Comparison of ENCODE assay signal across 8 mouse cellular contexts in the genomic region with DNA sequence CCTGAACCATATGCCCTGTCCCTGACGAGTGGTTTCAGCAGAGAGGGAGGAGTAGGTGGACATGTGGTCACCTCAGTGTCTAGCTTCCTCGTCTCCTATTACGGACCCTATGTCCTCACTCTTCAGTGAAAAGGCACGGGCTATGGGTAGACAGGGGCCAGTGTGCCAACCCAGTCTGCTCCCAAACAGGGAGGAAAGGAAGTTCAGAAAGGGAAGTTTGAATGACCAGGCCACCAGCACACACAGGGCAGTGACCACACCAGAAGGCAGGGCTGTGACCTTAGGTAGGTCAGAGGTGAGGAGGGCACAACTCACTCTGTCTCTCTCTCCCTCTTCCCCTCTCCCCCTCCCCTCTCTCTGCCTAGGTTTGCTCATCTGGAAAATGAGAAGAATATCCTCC. TPM values are rescaled to one million over a fixed set of nuclear protein-coding genes. Genes with fewer than 3 reads are reported as not detected.
DNase-seq lines count a peak whose midpoint lies in the region; ATAC-seq and TF ChIP-seq lines count a peak whose summit lies in the region.
"Had no signal": no experiment of that assay in that cellular context is flagged by ENCODE, and none has a peak within 500 bp of the region (broad histone marks: within the 10 kb centered on the region; RNA-seq: fewer than 3 reads in every experiment).

No protein-coding gene starts in this region.

- WGBS in forebrain, embryonic 16.5 days = 71% methylated on average over 4 of the region's 4 CpGs
- WGBS in liver, embryonic 15.5 days (ENCODE audit: insufficient replicate concordance) = 20% methylated on average over 4 of the region's 4 CpGs

- no peaks in the 10 kb centered on the region for H3K36me3 ChIP-seq in C2C12 (ENCODE audit: control insufficient read depth, insufficient read depth)
- peaks cover 22 to 30% of the 10 kb centered on the region in 2 experiments for H3K36me3 ChIP-seq in CH12.LX (replicated peaks in 1 of 2; ENCODE audit: control insufficient read depth in 1 of 2, insufficient read depth in 1 of 2, low read length in 1 of 2)
- no peaks in the 10 kb centered on the region for H3K36me3 ChIP-seq in forebrain, embryonic 16.5 days (ENCODE audit: control insufficient read depth, insufficient read depth)
- H3K36me3 ChIP-seq in liver, embryonic 15.5 days (replicated peaks) = no peaks in the 10 kb centered on the region; the same call in 1 of the 2 replicates

- no peak for ATAC-seq in forebrain, embryonic 16.5 days
- peak; percentile 19; the same call in 1 of the 2 replicates for ATAC-seq in liver, embryonic 15.5 days (ENCODE audit: insufficient read depth)
- peak; percentile 67 for ATAC-seq in neutrophil, adult 5-6 weeks (ENCODE audit: extremely low read depth, insufficient number of reproducible peaks, low FRiP score, poor library complexity, severe bottlenecking)

- no peaks in the 10 kb centered on the region for H3K79me2 ChIP-seq in C2C12 (ENCODE audit: control insufficient read depth, insufficient read depth)
- no peaks in the 10 kb centered on the region for H3K79me2 ChIP-seq in CH12.LX (replicated peaks; ENCODE audit: control insufficient read depth, extremely low read depth, insufficient read depth, poor library complexity, severe bottlenecking)

- no peaks in the 10 kb centered on the region for H3K79me3 ChIP-seq in C2C12 (ENCODE audit: low read depth)

- peak overlapping the region; percentile 83 for H3ac ChIP-seq in C2C12 (ENCODE audit: control insufficient read depth, insufficient read length, low read depth)

- H3K9me3 ChIP-seq in CH12.LX (replicated peaks; ENCODE audit: low read length) = no peaks in the 10 kb centered on the region
- H3K9me3 ChIP-seq in forebrain, embryonic 16.5 days (ENCODE audit: control insufficient read depth, low read length) = no peaks in the 10 kb centered on the region
- H3K9me3 ChIP-seq in liver, embryonic 15.5 days (replicated peaks) = no peaks in the 10 kb centered on the region

- H3K4me3 ChIP-seq in C2C12 (ENCODE audit: insufficient read depth, poor library complexity, severe bottlenecking) (peak overlapping the region; percentile 38), CH12.LX (replicated peaks in 1 of 3; ENCODE audit: low read depth in 2 of 3, low read length in 2 of 3, poor library complexity in 1 of 3) (peak overlapping the region; percentile 72 to 94 (median 82))
- H3K4me3 ChIP-seq in forebrain, embryonic 16.5 days (replicated peaks; ENCODE audit: low read length) = peak overlapping the region; percentile 61
- H3K4me3 ChIP-seq in liver, embryonic 15.5 days (replicated peaks) = peak overlapping the region; percentile 63

- H3K27ac ChIP-seq in CH12.LX (ENCODE audit: insufficient read depth, low read depth) = no peak overlapping the region
- no peak overlapping the region for H3K27ac ChIP-seq in forebrain, embryonic 16.5 days (ENCODE audit: low read length)
- no peak overlapping the region for H3K27ac ChIP-seq in liver, embryonic 15.5 days (replicated peaks)

- TF ChIP-seq POLR2A in CH12.LX (IDR thresholded peaks at IDR 0.05; ENCODE audit: low read depth, low read length) = no peak

- in situ Hi-C loops in CH12.LX (cut with MboI; ENCODE audit: low pct_ligation_motif_present, low pct_unique_long_range_greater_than_20kb, low sequenced_read_pairs) = no loop called here

- no peak for TF ChIP-seq RAD21 in CH12.LX (IDR thresholded peaks at IDR 0.05; ENCODE audit: low read depth, low read length)

- no peak for TF ChIP-seq EP300 in CH12.LX (IDR thresholded peaks at IDR 0.05; ENCODE audit: low read length)

- H3K4me1 ChIP-seq in CH12.LX (ENCODE audit: control insufficient read depth in 1 of 2, insufficient read depth in 2 of 2) = peaks cover 7 to 31% of the 10 kb centered on the region in 2 experiments
- peaks cover 5% of the 10 kb centered on the region for H3K4me1 ChIP-seq in forebrain, embryonic 16.5 days (replicated peaks; ENCODE audit: control insufficient read depth, insufficient read depth, low read length)
- H3K4me1 ChIP-seq in liver, embryonic 15.5 days (replicated peaks) = peaks cover 31% of the 10 kb centered on the region

- DNase-seq in CH12.LX (ENCODE audit: extremely low read depth) = no peak
- no peak for DNase-seq in cerebellum, adult 8-10 months
- DNase-seq in urinary bladder, postnatal 25 days (ENCODE audit: low spot score) = no peak

- TF ChIP-seq CTCF in C2C12 (IDR thresholded peaks at IDR 0.05; ENCODE audit: control insufficient read depth, insufficient read depth, insufficient read length) = no peak
- no peak for TF ChIP-seq CTCF in CH12.LX (conservative IDR thresholded peaks at IDR 0.05 in 1 of 2, IDR thresholded peaks at IDR 0.05 in 1 of 2; ENCODE audit: low read depth in 2 of 2, low read length in 2 of 2)

- H3K9ac ChIP-seq in CH12.LX (ENCODE audit: insufficient read depth, low read depth) = peak overlapping the region; percentile 87
- no peak overlapping the region for H3K9ac ChIP-seq in forebrain, embryonic 16.5 days (replicated peaks; ENCODE audit: low read depth, low read length)
- peak overlapping the region; percentile 47; the same call in 1 of the 2 replicates for H3K9ac ChIP-seq in liver, embryonic 15.5 days

- peak overlapping the region; percentile 84 for H3K4me2 ChIP-seq in CH12.LX (ENCODE audit: insufficient read depth, low read depth, poor library complexity, severe bottlenecking)
- peak overlapping the region; percentile 61 for H3K4me2 ChIP-seq in forebrain, embryonic 16.5 days (ENCODE audit: low read length)
- H3K4me2 ChIP-seq in liver, embryonic 15.5 days = peak overlapping the region; percentile 78

- H3K27me3 ChIP-seq in C2C12 (ENCODE audit: control insufficient read depth, insufficient read depth, insufficient read length) = no peaks in the 10 kb centered on the region
- peaks cover 6% of the 10 kb centered on the region for H3K27me3 ChIP-seq in CH12.LX (replicated peaks)
- H3K27me3 ChIP-seq in forebrain, embryonic 16.5 days (replicated peaks; ENCODE audit: control insufficient read depth, insufficient read depth, low read length) = no peaks in the 10 kb centered on the region
- no peaks in the 10 kb centered on the region for H3K27me3 ChIP-seq in liver, embryonic 15.5 days

- dilution Hi-C loops in CH12.LX (cut with MboI; ENCODE audit: extremely low pct_ligation_motif_present, extremely low pct_unique_long_range_greater_than_20kb, low sequenced_read_pairs) = no loop called here

TF ChIP-seq in C2C12, 6 proteins besides CTCF, POLR2A, EP300 and RAD21:
- TF ChIP-seq MYOG (IDR thresholded peaks at IDR 0.05; ENCODE audit: control insufficient read depth, extremely low read depth, insufficient read length) = no peak
- no peak for TF ChIP-seq FOSL1 (IDR thresholded peaks at IDR 0.05; ENCODE audit: insufficient read depth, low read length, poor library complexity, severe bottlenecking)
- TF ChIP-seq MYOD1 (IDR thresholded peaks at IDR 0.05; ENCODE audit: control insufficient read depth, insufficient read length, low read depth) = no peak
- TF ChIP-seq CEBPB (IDR thresholded peaks at IDR 0.05; ENCODE audit: low read depth) = no peak
- TF ChIP-seq USF1 (IDR thresholded peaks at IDR 0.05; ENCODE audit: low read depth) = no peak
- no peak for TF ChIP-seq MAX (IDR thresholded peaks at IDR 0.05)

TF ChIP-seq in CH12.LX, 34 proteins besides CTCF, POLR2A, EP300 and RAD21:
- TF ChIP-seq IRF4 (IDR thresholded peaks at IDR 0.05; ENCODE audit: low read depth, low read length) = no peak
- no peak for TF ChIP-seq HCFC1 (IDR thresholded peaks at IDR 0.05; ENCODE audit: low read depth, low read length)
- no peak for TF ChIP-seq E2F4 (IDR thresholded peaks at IDR 0.05; ENCODE audit: insufficient replicate concordance, low read depth, low read length)
- no peak for TF ChIP-seq CHD1 (IDR thresholded peaks at IDR 0.05; ENCODE audit: low read depth, low read length)
- no peak for TF ChIP-seq KAT2A (IDR thresholded peaks at IDR 0.05; ENCODE audit: insufficient replicate concordance, low read length)
- TF ChIP-seq RCOR1 (conservative IDR thresholded peaks at IDR 0.05; ENCODE audit: low read depth, low read length) = no peak
- no peak for TF ChIP-seq MXI1 (IDR thresholded peaks at IDR 0.05; ENCODE audit: low read depth, low read length)
- TF ChIP-seq CHD2 (IDR thresholded peaks at IDR 0.05; ENCODE audit: low read length) = no peak
- no peak for TF ChIP-seq TBP (conservative IDR thresholded peaks at IDR 0.05; ENCODE audit: low read depth, low read length)
- TF ChIP-seq JUN (IDR thresholded peaks at IDR 0.05; ENCODE audit: insufficient read depth, low read depth, low read length) = no peak
- TF ChIP-seq ZC3H11A (IDR thresholded peaks at IDR 0.05; ENCODE audit: low read depth, low read length) = no peak
- TF ChIP-seq UBTF (IDR thresholded peaks at IDR 0.05; ENCODE audit: low read depth, low read length) = no peak
- TF ChIP-seq MEF2A (IDR thresholded peaks at IDR 0.05; ENCODE audit: borderline replicate concordance, low read depth, low read length) = no peak
- no peak for TF ChIP-seq PAX5 (IDR thresholded peaks at IDR 0.05; ENCODE audit: low read length)

RNA-seq across cellular contexts. Expression of a gene that starts 0.8 kb away (rescaled TPM):
- 5.2 TPM for polyA plus RNA-seq in C2C12 (2012; fragmentation: generic; extraction: Trizol)
- 6.9 and 7.3 TPM in 2 replicates for total RNA-seq in CH12.LX (2012; rRNA removed)
- total RNA-seq in CH12.LX (2014; rRNA removed) = 3.7 TPM in 2 replicates
- 7.2 and 7.9 TPM in 2 replicates for polyA plus RNA-seq in CH12.LX (2012; ENCODE audit: insufficient read length, low read depth)
- 2.5 and 3.9 TPM in 2 replicates for polyA plus RNA-seq in forebrain, embryonic 16.5 days (2015; fragmentation: Nextera tagmentation; extraction: Ambion mirVana)
- 1.6 and 1.9 TPM in 2 replicates for polyA plus RNA-seq in liver, embryonic 15.5 days (2015; fragmentation: Nextera tagmentation; extraction: Ambion mirVana)
- 28.0 and 30.1 TPM in 2 replicates for total RNA-seq in neutrophil, adult 5-6 weeks (2017)

RNA-seq across cellular contexts. Expression of a gene that starts 17.6 kb away (rescaled TPM):
- polyA plus RNA-seq in C2C12 (2012; fragmentation: generic; extraction: Trizol) (0.88 TPM), CH12.LX (2012; ENCODE audit: insufficient read length, low read depth) (not detected in 2 replicates)
- total RNA-seq in CH12.LX (2012; rRNA removed) (not detected in 2 replicates), CH12.LX (2014; rRNA removed) (not detected in 2 replicates)
- polyA plus RNA-seq in forebrain, embryonic 16.5 days (2015; fragmentation: Nextera tagmentation; extraction: Ambion mirVana) = 2.9 and 3.3 TPM in 2 replicates
- 0.12 and 0.28 TPM in 2 replicates for polyA plus RNA-seq in liver, embryonic 15.5 days (2015; fragmentation: Nextera tagmentation; extraction: Ambion mirVana)
- not detected in 2 replicates for total RNA-seq in neutrophil, adult 5-6 weeks (2017)
- total RNA-seq: hematopoietic stem cell, adult 5-6 weeks had no signal

RNA-seq across cellular contexts. Expression of a gene that starts 31.6 kb away (rescaled TPM):
- not detected for polyA plus RNA-seq in C2C12 (2012; fragmentation: generic; extraction: Trizol)
- total RNA-seq in CH12.LX (2012; rRNA removed) = not detected in 2 replicates
- not detected in 2 replicates for total RNA-seq in CH12.LX (2014; rRNA removed)
- not detected in 2 replicates for polyA plus RNA-seq in CH12.LX (2012; ENCODE audit: insufficient read length, low read depth)
- polyA plus RNA-seq in forebrain, embryonic 16.5 days (2015; fragmentation: Nextera tagmentation; extraction: Ambion mirVana) = not detected in 2 replicates
- polyA plus RNA-seq in liver, embryonic 15.5 days (2015; fragmentation: Nextera tagmentation; extraction: Ambion mirVana) = not detected in 2 replicates
- total RNA-seq in neutrophil, adult 5-6 weeks (2017) = not detected in 2 replicates
- total RNA-seq: hematopoietic stem cell, adult 5-6 weeks had no signal
